Mouse (Mus musculus) midbrain, embryonic 11.5 days (tissue): ENCODE measurements around the gene Plekha1. TPM values are rescaled to one million over a fixed set of nuclear protein-coding genes. Genes with fewer than 3 reads are reported as not detected.

Experiments used
- ATAC-seq: fragments of 200-750 bp; cut with Nextera tagmentation; 2 replicates; pipeline ENCODE4 v1.8.0; 2017; ENCODE audit warnings: moderate TSS enrichment, moderate library complexity; ENCODE audit not compliant: low FRiP score
- DNase-seq: peaks from one replicate; pipeline ENCODE4 v3.0.0; 2015; ENCODE audit warnings: low spot score; ENCODE audit errors: missing footprints
- H3K27ac ChIP-seq: fragments of 300-500 bp; sonication (generic); 2 replicates; pipeline ENCODE4 v1.5.1; 2014; ENCODE audit warnings: low read depth, low read length
- H3K27me3 ChIP-seq: fragments of 300-500 bp; sonication (generic); 2 replicates; pipeline ENCODE4 v1.6.1; 2014; ENCODE audit warnings: mild to moderate bottlenecking, low read length, moderate library complexity, mixed read lengths; ENCODE audit not compliant: control insufficient read depth, insufficient read depth
- H3K36me3 ChIP-seq: fragments of 300-500 bp; sonication (generic); 2 replicates; pipeline ENCODE4 v1.6.1; 2014; ENCODE audit warnings: mild to moderate bottlenecking, low read length, moderate library complexity, mixed read lengths; ENCODE audit not compliant: control insufficient read depth, insufficient read depth
- H3K4me1 ChIP-seq: fragments of 300-500 bp; sonication (generic); 2 replicates; pipeline ENCODE4 v1.6.1; 2014; ENCODE audit warnings: low read length; ENCODE audit not compliant: control insufficient read depth, insufficient read depth
- H3K4me2 ChIP-seq: fragments of 300-500 bp; sonication (generic); 2 replicates; pipeline ENCODE4 v1.6.1; 2014; ENCODE audit warnings: mild to moderate bottlenecking, moderate library complexity
- H3K4me3 ChIP-seq: fragments of 300-500 bp; sonication (generic); 2 replicates; pipeline ENCODE4 v1.5.1; 2014; ENCODE audit warnings: low read depth, low read length
- H3K9ac ChIP-seq: fragments of 300-500 bp; sonication (generic); 2 replicates; pipeline ENCODE4 v1.6.1; 2014; ENCODE audit warnings: low read length
- H3K9me3 ChIP-seq: fragments of 300-500 bp; sonication (generic); 2 replicates; pipeline ENCODE4 v1.6.1; 2016; ENCODE audit warnings: low read length; ENCODE audit not compliant: control insufficient read depth
- WGBS: fragments of 180-500 bp; shearing (Covaris S2); extraction: QIAGEN DNeasy Blood & Tissue Kit; methylation state at CpG from one replicate; pipeline ENCODE4 v1.1.7; 2014; 5-methylcytosine and 5-hydroxymethylcytosine counted together
- polyA plus RNA-seq: library from polyadenylated mRNA; unstranded; fragments of >200 nt; fragmentation: Nextera tagmentation; extraction: Ambion mirVana; gene quantifications from 2 replicates; pipeline ENCODE4 v1.2.1, GENCODE M21; 2014

Gene Plekha1
- polyA plus RNA-seq, 1 experiment from 2014 or later = 37.6 TPM

DNA sequence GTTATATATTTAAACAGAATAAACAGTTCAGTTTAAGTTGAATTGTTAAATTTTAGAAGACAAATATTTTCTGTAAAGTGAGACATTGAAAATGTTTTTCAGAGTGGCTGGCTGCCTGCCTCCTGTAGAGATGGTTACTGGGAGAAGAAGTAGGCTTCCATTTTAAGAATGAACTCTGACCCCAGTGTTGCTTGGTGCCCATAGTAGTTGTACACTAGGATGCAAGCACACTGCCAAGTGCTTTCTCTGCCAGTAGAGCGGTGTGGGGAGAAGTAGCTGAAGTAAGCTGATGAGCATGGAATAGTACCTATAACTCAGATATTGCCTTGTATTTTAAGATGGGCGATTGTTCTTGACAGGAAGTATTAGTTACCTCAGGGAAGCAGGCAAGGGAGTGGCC, 18.6 kb downstream of the Plekha1 start:
- no peak overlapping the region for H3K4me3 ChIP-seq
- no peaks in the 10 kb centered on the region for H3K36me3 ChIP-seq
- no peak overlapping the region for H3K27ac ChIP-seq
- no peak overlapping the region for H3K9ac ChIP-seq
- peaks cover 7% of the 10 kb centered on the region for H3K4me1 ChIP-seq
- WGBS = 93% methylated on average over 2 of the region's 2 CpGs
- H3K4me2 ChIP-seq = no peak overlapping the region
- no peaks in the 10 kb centered on the region for H3K27me3 ChIP-seq
- H3K9me3 ChIP-seq = no peaks in the 10 kb centered on the region
- DNase-seq (peak; percentile 54), ATAC-seq (no peak)

DNA sequence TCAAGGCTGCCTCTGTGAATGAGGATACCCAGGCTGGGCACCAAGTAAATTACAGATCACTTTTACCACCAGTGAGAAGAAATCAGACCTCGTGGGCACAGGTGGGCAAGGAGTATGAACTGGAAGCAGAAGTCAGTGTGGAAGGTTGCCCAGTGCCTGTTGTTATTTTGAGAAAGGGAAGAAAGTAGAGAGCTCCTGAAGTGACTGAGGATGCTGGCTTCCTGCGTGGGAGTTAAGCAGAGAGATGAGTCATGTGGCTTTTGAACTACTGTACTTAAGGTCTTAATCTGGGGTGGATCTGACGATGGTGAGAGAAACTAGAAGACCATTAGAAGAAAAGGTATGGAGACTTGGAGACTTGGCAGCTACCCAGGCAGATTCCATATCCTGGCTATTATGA, 20.7 kb downstream of the Plekha1 start:
- Histone ChIP-seq H3K27ac (no peak overlapping the region), H3K4me1 (peaks cover 7% of the 10 kb centered on the region), H3K4me3 (no peak overlapping the region), H3K9me3 (no peaks in the 10 kb centered on the region), H3K4me2 (no peak overlapping the region), H3K27me3 (no peaks in the 10 kb centered on the region), H3K9ac (no peak overlapping the region), H3K36me3 (no peaks in the 10 kb centered on the region)
- ATAC-seq (no peak), DNase-seq (no peak)
- WGBS = 75% methylated on average over 3 of the region's 3 CpGs

DNA sequence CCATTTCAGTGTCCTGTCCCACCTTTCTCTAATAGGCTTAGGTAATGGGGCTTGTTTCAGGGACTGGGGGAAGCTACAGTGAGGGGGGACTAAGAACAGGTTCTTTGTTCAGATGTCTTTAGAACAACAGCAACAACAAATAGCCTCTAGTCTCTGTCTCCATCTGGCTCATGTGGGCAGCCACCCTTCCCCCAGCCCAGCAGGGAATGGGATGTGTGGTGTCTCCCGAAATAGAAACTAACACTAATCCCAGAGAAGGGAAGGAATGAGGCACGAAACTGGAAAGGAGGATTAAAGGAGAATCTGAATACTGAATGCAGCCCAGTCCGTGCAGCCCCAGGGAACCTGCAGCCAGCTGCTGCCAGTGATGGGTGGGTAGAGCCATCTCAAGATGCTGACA, 22.4 kb downstream of the Plekha1 start:
- 0 out of 2 replicates have a peak overlapping the region, but pooled peaks have one; percentile 9 for H3K27ac ChIP-seq
- H3K36me3 ChIP-seq = no peaks in the 10 kb centered on the region; the same call in 1 of the 2 replicates
- ATAC-seq (no peak), DNase-seq (peak; percentile 85)
- H3K4me3 ChIP-seq = no peak overlapping the region
- H3K4me1 ChIP-seq = peaks cover 7% of the 10 kb centered on the region
- WGBS = 9% methylated on average over 3 of the region's 3 CpGs
- H3K9ac ChIP-seq = no peak overlapping the region
- H3K27me3 ChIP-seq = no peaks in the 10 kb centered on the region
- H3K4me2 ChIP-seq = no peak overlapping the region
- H3K9me3 ChIP-seq = no peaks in the 10 kb centered on the region

DNA sequence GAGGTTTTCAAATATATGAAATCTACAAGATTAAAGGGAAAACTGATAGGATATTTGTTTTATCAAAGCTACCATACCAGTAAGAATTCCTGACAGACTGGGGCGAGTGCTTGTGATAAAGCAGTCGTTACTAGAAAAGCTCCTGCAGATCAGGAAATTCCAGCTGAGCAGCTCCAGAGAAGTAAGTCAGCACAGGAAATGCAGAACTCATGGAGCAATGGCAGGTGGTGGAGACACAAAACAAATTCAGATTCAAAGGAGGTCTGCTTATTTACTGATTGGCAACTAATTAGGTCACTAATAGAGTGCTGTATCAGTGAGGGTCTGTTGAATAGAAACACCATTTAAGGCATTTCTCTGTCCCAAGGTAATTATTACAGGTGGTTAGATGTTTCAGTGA, 25.3 kb downstream of the Plekha1 start:
- H3K36me3 ChIP-seq = no peaks in the 10 kb centered on the region; the same call in 1 of the 2 replicates
- 47% methylated on average over 2 of the region's 2 CpGs for WGBS
- no peak overlapping the region for H3K9ac ChIP-seq

DNA sequence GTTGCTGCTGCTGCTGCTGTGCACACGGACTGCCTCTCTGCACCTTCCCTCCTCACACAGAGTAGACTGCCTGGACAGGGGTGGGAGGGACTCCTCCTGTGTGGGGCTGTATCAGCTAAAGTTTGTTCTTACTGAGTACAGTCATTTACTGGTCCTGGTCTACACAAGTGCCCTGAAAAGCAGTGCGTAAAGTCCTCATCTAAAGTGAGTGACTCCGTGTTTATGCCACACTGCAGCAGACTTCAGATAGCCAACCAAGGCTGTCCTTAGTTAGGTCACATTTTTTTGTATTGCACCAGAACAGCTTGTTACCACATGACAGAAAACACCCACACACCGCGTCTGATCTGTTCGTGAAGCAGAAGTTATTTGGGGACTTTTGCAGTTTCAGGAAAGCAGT, 27.4 kb downstream of the Plekha1 start:
- H3K4me3 ChIP-seq = no peak overlapping the region
- 84% methylated on average over 6 of the region's 6 CpGs for WGBS

More for the DNA sequence above, 25.3 kb downstream of the Plekha1 start:
- H3K27me3 ChIP-seq = no peaks in the 10 kb centered on the region
- no peak for ATAC-seq
- peak; percentile 31 for DNase-seq
- no peaks in the 10 kb centered on the region for H3K9me3 ChIP-seq
- H3K4me2 ChIP-seq = no peak overlapping the region
- no peak overlapping the region for H3K27ac ChIP-seq
- H3K4me1 ChIP-seq = peaks cover 7% of the 10 kb centered on the region
- no peak overlapping the region for H3K4me3 ChIP-seq

DNA sequence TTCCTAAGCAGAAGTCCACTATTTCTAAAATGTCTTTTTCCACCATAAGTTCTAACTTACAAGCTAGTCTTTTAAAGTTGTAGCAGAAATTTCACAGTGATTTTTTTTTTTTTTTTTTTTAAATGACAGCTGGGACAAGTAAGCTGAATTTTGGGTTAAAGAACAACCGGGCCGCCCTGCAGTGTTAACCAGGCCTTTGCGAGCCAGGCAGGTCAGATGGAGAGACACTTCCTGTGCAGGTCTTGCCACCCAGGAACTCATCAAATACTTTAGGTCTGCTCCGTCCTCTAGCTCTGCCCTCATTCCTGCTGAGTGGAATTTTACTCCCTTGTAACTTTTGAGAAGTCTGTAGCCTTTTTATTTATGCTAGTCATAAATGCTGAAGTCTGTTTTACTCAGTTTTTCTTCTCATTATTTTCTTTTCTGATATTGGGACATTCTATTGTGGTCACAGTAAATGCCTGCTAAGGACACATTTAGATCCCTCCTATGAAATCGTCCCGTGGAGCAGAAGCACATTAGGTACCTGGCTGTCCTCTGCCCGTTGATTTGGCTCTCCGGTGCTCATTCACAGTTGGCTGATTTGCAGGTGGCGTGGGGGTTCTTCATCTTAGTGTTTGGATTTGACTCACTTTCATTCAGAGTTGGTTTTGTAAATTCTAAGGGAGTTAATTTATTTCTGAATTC, 29.5 kb downstream of the Plekha1 start:
- DNase-seq (peak; percentile 78), ATAC-seq (no peak)
- WGBS = 63% methylated on average over 9 of the region's 9 CpGs
- no peaks in the 10 kb centered on the region for H3K9me3 ChIP-seq
- no peaks in the 10 kb centered on the region; the same call in 1 of the 2 replicates for H3K36me3 ChIP-seq
- no peak overlapping the region for H3K4me2 ChIP-seq
- H3K9ac ChIP-seq = no peak overlapping the region
- no peaks in the 10 kb centered on the region for H3K4me1 ChIP-seq
- H3K4me3 ChIP-seq = no peak overlapping the region
- no peaks in the 10 kb centered on the region for H3K27me3 ChIP-seq
- H3K27ac ChIP-seq = no peak overlapping the region

More for the DNA sequence above, 27.4 kb downstream of the Plekha1 start:
- peaks cover 2% of the 10 kb centered on the region for H3K4me1 ChIP-seq
- ATAC-seq = no peak
- peak; percentile 6 for DNase-seq
- H3K9ac ChIP-seq = no peak overlapping the region
- no peak overlapping the region for H3K27ac ChIP-seq
- H3K4me2 ChIP-seq = no peak overlapping the region
- no peaks in the 10 kb centered on the region for H3K9me3 ChIP-seq
- no peaks in the 10 kb centered on the region for H3K27me3 ChIP-seq
- H3K36me3 ChIP-seq = no peaks in the 10 kb centered on the region; the same call in 1 of the 2 replicates

DNA sequence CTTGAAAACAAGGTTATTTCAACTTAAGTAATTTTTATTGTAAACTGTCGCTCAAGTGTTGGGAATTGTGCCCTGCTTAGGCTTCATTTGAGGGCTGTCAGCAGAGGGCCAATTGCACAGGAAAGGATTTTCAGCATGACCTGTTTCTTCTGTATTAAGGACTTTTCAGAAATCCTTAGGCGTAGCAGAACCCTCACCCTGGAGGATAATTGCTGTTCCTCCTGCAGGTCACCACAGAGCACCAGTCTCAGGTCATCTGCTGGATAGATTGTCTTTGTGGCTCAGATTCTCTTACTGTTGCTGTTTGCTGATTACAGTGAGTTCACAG, 30.0 kb downstream of the Plekha1 start:
- Histone ChIP-seq H3K36me3 (no peaks in the 10 kb centered on the region; the same call in 1 of the 2 replicates), H3K27me3 (no peaks in the 10 kb centered on the region), H3K4me3 (no peak overlapping the region), H3K9ac (no peak overlapping the region), H3K4me1 (no peaks in the 10 kb centered on the region), H3K27ac (no peak overlapping the region), H3K9me3 (no peaks in the 10 kb centered on the region), H3K4me2 (no peak overlapping the region)
- DNase-seq (peak; percentile 37), ATAC-seq (no peak)
- 55% methylated on average over 2 of the region's 2 CpGs for WGBS

DNA sequence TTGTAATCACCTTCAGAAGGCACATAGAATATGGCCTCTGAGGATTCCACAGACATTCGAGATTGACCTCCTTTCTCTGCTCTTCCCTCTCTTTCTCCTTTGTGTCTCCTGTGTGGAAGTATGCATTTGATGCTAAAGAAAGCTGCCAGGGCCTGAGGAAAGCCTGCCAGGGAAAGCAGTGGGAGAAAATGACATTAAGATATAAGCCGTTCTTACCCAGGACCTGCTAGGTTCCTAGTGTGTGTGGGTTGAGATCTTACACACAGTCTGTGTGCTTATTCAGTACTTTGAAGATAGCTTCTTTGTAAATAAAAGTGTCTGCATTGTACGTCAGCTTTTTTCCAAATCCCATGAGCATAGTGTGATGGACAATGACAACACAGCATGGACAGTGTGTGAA, 30.5 kb downstream of the Plekha1 start:
- no peak overlapping the region for H3K4me2 ChIP-seq
- ATAC-seq (no peak), DNase-seq (no peak)
- H3K36me3 ChIP-seq = no peaks in the 10 kb centered on the region; the same call in 1 of the 2 replicates
- 73% methylated on average over 3 of the region's 3 CpGs for WGBS
- no peaks in the 10 kb centered on the region for H3K27me3 ChIP-seq
- H3K9ac ChIP-seq = no peak overlapping the region
- H3K27ac ChIP-seq = no peak overlapping the region
- H3K4me3 ChIP-seq = no peak overlapping the region
- H3K4me1 ChIP-seq = no peaks in the 10 kb centered on the region
- no peaks in the 10 kb centered on the region for H3K9me3 ChIP-seq

DNA sequence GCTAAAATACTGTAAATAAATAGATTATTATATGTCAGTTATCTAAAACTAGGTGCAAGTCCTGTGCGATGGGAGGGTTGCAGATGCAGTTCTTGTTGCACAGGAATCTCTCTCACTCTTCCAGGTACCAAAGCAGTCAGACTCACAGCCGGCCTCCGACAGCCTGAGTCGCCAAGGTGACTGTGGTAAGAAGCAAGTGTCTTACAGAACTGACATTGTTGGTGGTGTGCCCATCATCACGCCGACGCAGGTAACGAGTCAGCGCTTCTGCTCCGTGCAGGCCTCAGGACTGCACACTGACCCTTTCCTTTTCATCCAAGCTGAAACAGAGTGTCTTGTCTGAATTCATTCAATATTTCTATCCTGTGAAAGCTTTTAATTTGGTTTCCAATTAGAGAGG, 31.6 kb downstream of the Plekha1 start:
- Histone ChIP-seq H3K4me1 (no peaks in the 10 kb centered on the region), H3K27me3 (no peaks in the 10 kb centered on the region), H3K9ac (no peak overlapping the region), H3K27ac (no peak overlapping the region), H3K9me3 (no peaks in the 10 kb centered on the region), H3K36me3 (no peaks in the 10 kb centered on the region; the same call in 1 of the 2 replicates), H3K4me2 (no peak overlapping the region), H3K4me3 (no peak overlapping the region)
- DNase-seq = peak; percentile 59
- no peak for ATAC-seq
- 94% methylated on average over 10 of the region's 10 CpGs for WGBS
